Comparison of ENCODE assay signal across 24 mouse cellular contexts in genomic region chr2:135802878-135803450, GRCm38 (mm10).
DNase-seq lines count a peak whose midpoint lies in the region; ATAC-seq lines count a peak whose summit lies in the region.
"Had no signal": no experiment of that assay in that cellular context is flagged by ENCODE, and none has a peak within 500 bp of the region (broad histone marks: within the 10 kb centered on the region; RNA-seq: fewer than 3 reads in every experiment).

No protein-coding gene starts in this region.

- H3K27ac ChIP-seq in heart, embryonic 12.5 days (ENCODE audit: poor library complexity, severe bottlenecking), result no peak overlapping the region
- H3K27ac ChIP-seq in neural tube, embryonic 14.5 days (ENCODE audit: low read depth, low read length), result peak overlapping the region; percentile 6
- no peak overlapping the region for H3K27ac ChIP-seq in neural tube, embryonic 15.5 days (replicated peaks)
- H3K27ac ChIP-seq: embryonic facial prominence, embryonic 13.5 days; gastrocnemius, adult 2 months; heart, embryonic 13.5 days; hindbrain, embryonic 12.5 days; limb, embryonic 10.5 days; liver, embryonic 15.5 days had no signal

- no peak for ATAC-seq in heart, embryonic 12.5 days (ENCODE audit: insufficient number of reproducible peaks, low FRiP score)
- peak; percentile 33; the same call in 1 of the 2 replicates for ATAC-seq in neural tube, embryonic 14.5 days (ENCODE audit: low read depth)
- no peak for ATAC-seq in neural tube, embryonic 15.5 days (ENCODE audit: low FRiP score)

- no peaks in the 10 kb centered on the region for H3K27me3 ChIP-seq in heart, embryonic 12.5 days (replicated peaks)
- H3K27me3 ChIP-seq in neural tube, embryonic 14.5 days (ENCODE audit: control insufficient read depth, insufficient read depth, low read length), result no peaks in the 10 kb centered on the region
- H3K27me3 ChIP-seq in neural tube, embryonic 15.5 days (replicated peaks), result no peaks in the 10 kb centered on the region
- H3K27me3 ChIP-seq: embryonic facial prominence, embryonic 13.5 days; heart, embryonic 13.5 days; hindbrain, embryonic 12.5 days; liver, embryonic 15.5 days had no signal

- no peaks in the 10 kb centered on the region for H3K9me3 ChIP-seq in heart, embryonic 12.5 days (replicated peaks)
- no peaks in the 10 kb centered on the region for H3K9me3 ChIP-seq in neural tube, embryonic 14.5 days (ENCODE audit: control insufficient read depth, low read length)
- no peaks in the 10 kb centered on the region for H3K9me3 ChIP-seq in neural tube, embryonic 15.5 days (replicated peaks)
- H3K9me3 ChIP-seq: embryonic facial prominence, embryonic 13.5 days; heart, embryonic 13.5 days; hindbrain, embryonic 12.5 days; limb, embryonic 10.5 days; liver, embryonic 15.5 days had no signal

- peaks cover 7% of the 10 kb centered on the region for H3K4me1 ChIP-seq in heart, embryonic 12.5 days (replicated peaks)
- peaks cover under 1% of the 10 kb centered on the region; the same call in 1 of the 2 replicates for H3K4me1 ChIP-seq in neural tube, embryonic 14.5 days (ENCODE audit: control insufficient read depth, insufficient read depth, low read length)
- H3K4me1 ChIP-seq in neural tube, embryonic 15.5 days, result peaks cover 14% of the 10 kb centered on the region
- H3K4me1 ChIP-seq: liver, embryonic 15.5 days had no signal

- DNase-seq in heart, adult 11 months, result peak; percentile 64
- DNase-seq in cerebellum, adult 18-20 months, result peak; percentile 58 to 69
- peak; percentile 28 to 53 for DNase-seq in cerebellum, postnatal 36 days
- DNase-seq in embryo, embryonic 10 days (ENCODE audit: low spot score), result no peak
- no peak for DNase-seq in right cerebral cortex, postnatal 10 days (ENCODE audit: low spot score in 2 of 2)
- DNase-seq: adrenal gland, postnatal 10 days; embryo, embryonic 11 days; gastrocnemius, adult 2 months; heart, postnatal 14 days; kidney, adult 2 months; kidney, postnatal 10 days; liver; lung, postnatal 4 days; retina, postnatal 1 day; thymus, postnatal 14 days had no signal

- H3K36me3 ChIP-seq in heart, embryonic 12.5 days, result no peaks in the 10 kb centered on the region
- no peaks in the 10 kb centered on the region for H3K36me3 ChIP-seq in neural tube, embryonic 14.5 days (ENCODE audit: control insufficient read depth, insufficient read depth, low read length)
- no peaks in the 10 kb centered on the region for H3K36me3 ChIP-seq in neural tube, embryonic 15.5 days
- H3K36me3 ChIP-seq: embryonic facial prominence, embryonic 13.5 days; heart, embryonic 13.5 days; hindbrain, embryonic 12.5 days; limb, embryonic 10.5 days; liver, embryonic 15.5 days had no signal

- H3K9ac ChIP-seq in heart, embryonic 12.5 days, result no peak overlapping the region
- H3K9ac ChIP-seq in neural tube, embryonic 14.5 days (replicated peaks; ENCODE audit: low read depth, low read length), result no peak overlapping the region
- H3K9ac ChIP-seq in neural tube, embryonic 15.5 days (replicated peaks), result no peak overlapping the region
- H3K9ac ChIP-seq: embryonic facial prominence, embryonic 13.5 days; heart, embryonic 13.5 days; hindbrain, embryonic 12.5 days; liver, embryonic 15.5 days had no signal

- H3K4me2 ChIP-seq in heart, embryonic 12.5 days, result no peak overlapping the region
- no peak overlapping the region for H3K4me2 ChIP-seq in neural tube, embryonic 14.5 days (ENCODE audit: low read depth, low read length)
- no peak overlapping the region for H3K4me2 ChIP-seq in neural tube, embryonic 15.5 days
- H3K4me2 ChIP-seq: embryonic facial prominence, embryonic 13.5 days; heart, embryonic 13.5 days; hindbrain, embryonic 12.5 days; liver, embryonic 15.5 days had no signal

- H3K4me3 ChIP-seq in heart, embryonic 12.5 days, result no peak overlapping the region
- H3K4me3 ChIP-seq in neural tube, embryonic 14.5 days (ENCODE audit: low read depth, low read length), result no peak overlapping the region
- no peak overlapping the region for H3K4me3 ChIP-seq in neural tube, embryonic 15.5 days (replicated peaks)
- H3K4me3 ChIP-seq: embryonic facial prominence, embryonic 13.5 days; erythroblast, embryonic 14.5 days; gastrocnemius, adult 2 months; heart, embryonic 13.5 days; hindbrain, embryonic 12.5 days; limb, embryonic 10.5 days; liver, embryonic 15.5 days had no signal

- WGBS in heart, embryonic 12.5 days, result 85% methylated on average over 9 of the region's 9 CpGs
- WGBS in neural tube, embryonic 14.5 days, result 69% methylated on average over 9 of the region's 9 CpGs
- 60% methylated on average over 9 of the region's 9 CpGs for WGBS in neural tube, embryonic 15.5 days

Comparison
In these comparisons a context has a peak if more than half of its experiments do, and no peak if none do; other contexts are left out.
1. DNase-seq: peak in heart, adult 11 months (single experiment), cerebellum, adult 18-20 months (2 of 2) and cerebellum, postnatal 36 days (2 of 2); none in embryo, embryonic 10 days (single experiment) and right cerebral cortex, postnatal 10 days (0 of 2).